Mouse (Mus musculus): ENCODE data around the gene Ccdc28b. TPM values are rescaled to one million over a fixed set of nuclear protein-coding genes. Genes with fewer than 3 reads are reported as not detected.

Ccdc28b gene
- total RNA-seq, 2 experiments from 2014 or later, result 13.2 to 23.1 TPM

GRCm38 (mm10) chr4:129588865-129589264 lies 34.9 kb downstream of the Ccdc28b start:
- peak; percentile 91 for ATAC-seq (replicated peaks; ENCODE audit: low FRiP score, poor library complexity, severe bottlenecking)

GRCm38 (mm10) chr4:129586943-129587342 lies 36.8 kb downstream of the Ccdc28b start:
- ATAC-seq (replicated peaks; ENCODE audit: low FRiP score, poor library complexity, severe bottlenecking), result no peak

DNA sequence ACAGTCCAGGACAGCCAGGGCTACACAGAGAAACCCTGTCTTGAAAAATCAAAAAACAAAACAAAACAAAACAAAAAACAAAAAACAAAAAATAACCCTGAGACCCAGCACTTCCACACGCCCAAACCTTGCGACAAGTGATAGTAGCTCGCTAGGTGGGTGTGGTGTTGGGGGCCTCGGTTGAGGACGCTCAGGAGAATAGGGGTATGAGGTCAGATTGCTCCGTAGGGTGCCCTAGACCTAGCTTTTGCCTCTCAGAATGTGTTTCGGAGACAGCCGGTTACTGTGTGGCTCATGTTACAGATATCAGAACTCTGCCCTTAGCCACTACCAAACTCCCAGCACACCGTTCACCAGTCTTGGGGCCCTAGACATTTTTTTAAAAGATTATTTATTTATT lies 38.0 kb downstream of the Ccdc28b start:
- no peak for ATAC-seq (replicated peaks; ENCODE audit: low FRiP score, poor library complexity, severe bottlenecking)

GRCm38 (mm10) chr4:129584884-129585608 lies 38.7 kb downstream of the Ccdc28b start:
- ATAC-seq (replicated peaks; ENCODE audit: low FRiP score, poor library complexity, severe bottlenecking), result peak; percentile 75

DNA sequence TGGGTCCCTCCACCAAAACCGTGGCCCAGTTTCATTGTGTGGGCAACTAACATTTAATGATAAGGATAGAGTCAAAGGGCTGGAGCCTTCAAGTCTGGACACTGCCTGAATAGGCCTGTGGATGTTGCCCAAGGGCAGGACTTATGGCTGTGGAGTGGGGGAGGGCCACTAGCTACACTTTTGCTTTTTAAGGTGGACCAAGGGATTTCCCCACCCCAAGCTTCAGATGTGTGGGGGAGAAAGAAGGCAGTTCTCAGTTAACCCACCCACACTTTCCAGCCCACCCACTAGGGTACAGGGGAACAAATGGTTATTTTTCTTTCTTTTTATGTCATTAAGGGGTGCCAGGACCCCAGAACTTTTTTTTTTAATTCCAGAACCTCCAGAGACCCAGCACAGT lies 39.4 kb downstream of the Ccdc28b start:
- ATAC-seq (replicated peaks; ENCODE audit: low FRiP score, poor library complexity, severe bottlenecking), result no peak

DNA sequence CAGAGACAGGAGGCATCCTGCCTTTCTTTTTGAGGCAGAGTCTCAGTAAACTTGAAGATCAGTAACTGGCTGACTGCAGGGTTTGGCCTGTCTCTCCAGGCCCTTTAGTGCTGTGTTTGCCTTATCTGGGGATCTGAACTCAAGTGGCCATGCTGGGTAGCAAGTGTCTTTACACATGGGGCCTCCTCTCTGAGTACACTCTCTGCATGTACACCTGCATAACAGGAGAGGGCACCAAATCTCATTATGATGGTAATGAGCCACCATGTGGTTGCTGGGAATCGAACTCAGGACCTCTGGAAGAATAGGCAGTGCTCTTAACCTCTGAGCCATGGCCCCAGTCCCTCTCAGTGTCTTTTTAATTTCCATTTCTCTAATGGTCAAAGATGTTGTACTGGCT lies 41.5 kb downstream of the Ccdc28b start:
- no peak for ATAC-seq (replicated peaks; ENCODE audit: low FRiP score, poor library complexity, severe bottlenecking)

DNA sequence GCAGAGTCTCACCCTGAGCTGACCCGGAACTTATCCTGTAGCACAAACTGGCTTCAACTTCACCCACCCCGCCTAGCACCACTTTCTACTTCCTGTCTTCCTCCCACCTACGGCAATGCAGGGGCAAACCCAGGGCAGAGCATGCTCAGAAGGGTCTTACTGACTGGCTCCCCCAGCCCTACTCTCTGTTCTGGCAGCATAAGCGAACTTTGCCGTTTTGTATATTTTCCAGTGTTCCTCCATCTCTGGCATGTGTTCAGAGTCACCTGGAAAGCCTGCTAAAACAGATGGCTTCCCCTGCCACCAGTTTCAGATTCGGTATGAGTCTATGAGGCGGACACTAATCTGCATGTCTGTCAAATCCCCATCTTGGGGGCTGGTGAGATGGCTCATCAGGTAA lies 43.4 kb downstream of the Ccdc28b start:
- no peak for ATAC-seq (replicated peaks; ENCODE audit: low FRiP score, poor library complexity, severe bottlenecking)

DNA sequence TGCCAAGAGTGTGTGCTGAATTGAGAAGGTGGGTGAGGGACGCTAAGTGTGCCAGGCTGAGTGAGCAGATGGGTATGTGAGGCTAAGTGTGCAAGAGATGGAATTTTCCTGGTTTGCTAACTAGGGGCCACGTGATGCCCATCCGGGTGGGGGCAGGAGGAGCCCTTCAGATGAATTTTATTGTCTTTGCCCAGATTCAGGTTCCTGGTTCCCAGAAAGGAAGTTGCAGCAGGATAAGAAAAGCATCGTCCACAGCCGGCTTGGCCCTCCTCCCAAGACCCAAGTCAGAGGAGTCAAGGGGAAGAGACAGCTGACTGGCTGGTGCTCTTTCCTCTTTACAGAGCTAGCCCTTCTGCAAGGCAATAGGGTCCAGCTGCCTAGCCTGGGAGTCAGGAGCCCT lies 45.3 kb downstream of the Ccdc28b start, which contains the start of gene Fam167b:
Gene Fam167b (minus strand): TSS at position 84 of the 400 bp plus-strand sequence.
- 0 out of 2 replicates have a peak, but pooled peaks have one; percentile 28 for ATAC-seq (replicated peaks; ENCODE audit: low FRiP score, poor library complexity, severe bottlenecking)

DNA sequence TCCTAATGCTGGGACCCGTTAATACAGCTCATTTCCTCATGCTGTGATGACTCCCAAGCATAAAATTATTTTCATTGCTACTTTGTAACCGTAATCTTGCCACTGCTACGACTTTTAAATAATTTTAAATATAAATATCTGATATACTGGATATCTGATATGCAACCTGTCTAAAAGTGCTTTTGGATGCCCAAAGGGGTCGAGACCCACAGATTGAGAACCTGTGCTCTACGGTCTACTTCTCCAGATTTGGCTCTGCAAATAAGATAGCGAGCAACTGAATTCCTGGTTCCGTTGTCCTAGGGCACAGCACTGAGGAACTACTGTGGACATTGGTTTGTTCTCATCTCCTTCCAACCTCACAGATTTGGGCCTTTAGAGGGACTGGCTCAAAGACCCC lies 46.1 kb downstream of the Ccdc28b start:
- no peak for ATAC-seq (replicated peaks; ENCODE audit: low FRiP score, poor library complexity, severe bottlenecking)

DNA sequence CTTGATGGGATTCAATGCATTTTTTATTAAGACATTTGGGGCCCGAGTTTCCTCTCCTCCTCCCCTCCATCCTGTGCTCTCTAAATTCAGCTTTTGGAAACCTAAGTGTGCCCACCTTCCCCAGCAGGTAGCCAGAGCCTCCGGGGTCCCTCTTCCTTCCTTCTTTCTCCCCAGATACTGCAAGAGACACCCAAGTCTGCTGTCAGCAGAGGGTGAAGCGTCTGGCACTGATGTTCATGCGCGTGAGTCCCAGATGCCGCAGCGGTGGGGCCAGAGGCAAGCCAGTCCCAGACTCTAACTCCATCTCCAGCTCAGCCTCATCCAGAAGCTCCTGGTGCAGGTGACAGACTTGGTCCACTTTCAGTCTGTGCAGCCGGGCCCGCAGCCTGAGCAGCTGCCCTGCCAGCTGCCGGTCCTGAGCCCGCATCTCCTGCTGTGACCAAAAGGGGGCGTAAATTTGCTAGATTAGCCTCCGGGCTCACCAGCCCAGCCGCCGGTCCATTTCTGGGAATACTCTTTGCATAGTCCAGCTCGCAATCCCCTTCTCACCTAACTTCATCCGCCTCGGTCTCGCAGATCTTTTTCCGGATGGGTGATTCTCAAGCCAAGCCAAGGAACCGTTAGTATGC lies 46.8 kb downstream of the Ccdc28b start:
- peak; percentile 67; the same call in 1 of the 2 replicates for ATAC-seq (replicated peaks; ENCODE audit: low FRiP score, poor library complexity, severe bottlenecking)

- no peak for ATAC-seq (replicated peaks; ENCODE audit: low FRiP score, poor library complexity, severe bottlenecking)
Measured at GRCm38 (mm10) chr4:129575171-129575844, 48.4 kb downstream of the Ccdc28b start.

DNA sequence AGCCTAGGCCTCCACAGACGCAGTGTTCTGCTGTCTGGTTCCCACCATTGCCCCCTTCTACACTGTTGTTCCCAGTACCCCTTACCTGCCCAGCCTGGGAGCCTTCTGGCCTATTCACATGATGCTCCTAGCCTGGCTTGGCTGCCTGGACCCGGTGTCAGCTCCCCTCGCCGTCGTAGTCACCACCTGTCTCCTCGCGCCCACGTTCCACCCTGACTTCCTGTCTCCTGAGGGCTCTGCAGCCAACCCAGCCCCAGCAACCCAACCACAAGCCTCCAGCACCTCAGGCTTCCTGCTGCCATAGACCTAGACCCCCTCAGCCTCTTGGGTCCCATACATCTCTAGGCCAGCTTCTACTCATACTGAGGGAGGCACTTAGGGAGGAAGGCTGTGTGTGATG lies 50.3 kb downstream of the Ccdc28b start, which contains the start of gene Lck:
Gene Lck (minus strand): TSS at position 212 of the 400 bp plus-strand sequence.
- ATAC-seq (replicated peaks; ENCODE audit: low FRiP score, poor library complexity, severe bottlenecking), result no peak

- ATAC-seq (replicated peaks; ENCODE audit: low FRiP score, poor library complexity, severe bottlenecking), result no peak
Measured at GRCm38 (mm10) chr4:129573093-129573370, 50.7 kb downstream of the Ccdc28b start.

DNA sequence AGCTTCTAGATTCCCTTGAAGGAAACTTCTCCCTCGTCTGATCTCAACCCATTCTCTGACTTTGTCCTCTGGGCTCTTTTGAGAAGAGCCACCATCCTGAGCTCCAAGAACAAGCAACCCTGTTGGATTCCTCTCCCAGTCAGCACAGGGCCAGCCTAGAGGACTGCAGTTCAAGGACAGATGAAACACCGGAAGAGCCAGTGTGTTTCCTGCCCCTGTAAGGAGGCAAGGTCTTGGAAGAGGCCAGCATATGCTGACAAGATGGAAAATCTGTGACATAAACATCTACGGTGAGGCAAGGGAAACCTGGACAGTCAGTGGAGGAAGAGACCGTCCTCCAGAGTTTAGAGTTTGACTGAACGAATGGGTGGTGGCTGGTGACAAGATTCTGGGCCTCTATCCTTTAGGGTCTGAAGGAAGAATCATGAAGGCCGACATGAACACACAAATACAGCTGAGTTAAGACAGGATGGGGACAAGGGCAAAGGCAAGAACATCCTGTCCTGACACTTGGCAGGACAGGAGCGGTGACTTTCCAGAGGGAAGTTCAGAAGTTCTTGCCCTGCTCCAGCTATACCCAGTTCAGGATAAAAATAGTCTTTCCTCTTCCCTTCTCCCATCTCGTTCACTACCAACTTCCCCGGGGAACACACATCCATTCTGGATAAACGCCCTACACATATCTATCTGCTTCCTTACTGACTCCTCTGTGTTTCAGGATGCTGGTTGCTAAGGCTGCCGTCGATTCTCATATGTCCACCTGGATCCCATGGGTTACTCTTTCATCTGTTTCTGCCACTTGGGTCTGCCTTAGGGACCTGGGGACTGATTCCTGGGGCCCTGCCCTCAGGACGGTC lies 51.3 kb downstream of the Ccdc28b start:
- ATAC-seq (replicated peaks; ENCODE audit: low FRiP score, poor library complexity, severe bottlenecking), result no peak

DNA sequence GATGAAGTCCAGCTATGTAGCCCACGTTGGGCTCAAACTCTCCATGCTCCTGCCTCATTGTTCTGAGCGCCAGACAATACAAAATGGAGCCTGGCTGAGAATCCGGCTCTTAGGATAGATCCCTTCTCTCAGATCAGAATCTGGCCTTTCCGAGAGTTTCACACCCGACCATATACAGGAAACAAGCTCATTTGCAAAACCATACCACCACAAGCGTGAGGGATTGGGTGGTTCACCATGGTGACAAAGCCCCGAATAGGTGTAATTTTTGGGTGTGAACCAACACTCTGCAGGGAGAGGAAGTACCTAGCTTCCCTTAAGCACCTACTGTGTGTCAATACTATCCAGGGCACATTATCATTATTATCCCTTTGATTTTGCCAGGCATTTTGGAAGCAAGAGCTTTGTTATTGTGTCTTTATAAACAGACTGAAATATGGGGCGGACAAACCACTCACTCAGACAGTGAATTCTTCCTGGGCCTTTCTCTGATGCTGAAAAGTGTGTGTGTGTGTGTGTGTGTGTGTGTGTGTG lies 52.1 kb downstream of the Ccdc28b start:
- no peak for ATAC-seq (replicated peaks; ENCODE audit: low FRiP score, poor library complexity, severe bottlenecking)

- ATAC-seq (replicated peaks; ENCODE audit: low FRiP score, poor library complexity, severe bottlenecking), result no peak
Measured at GRCm38 (mm10) chr4:129570028-129570427, 53.7 kb downstream of the Ccdc28b start.

Measured in erythroid progenitor cell, adult 5-6 weeks (primary cell).